ENCODE assay signal across 10 mouse cellular contexts in genomic region chr5:36458926-36459325, GRCm38 (mm10). TPM values are rescaled to one million over a fixed set of nuclear protein-coding genes. Genes with fewer than 3 reads are reported as not detected.
DNase-seq lines count a peak whose midpoint lies in the region; ATAC-seq and TF ChIP-seq lines count a peak whose summit lies in the region.
"Had no signal": no experiment of that assay in that cellular context is flagged by ENCODE, and none has a peak within 500 bp of the region (broad histone marks: within the 10 kb centered on the region; RNA-seq: fewer than 3 reads in every experiment).

No protein-coding gene starts in this region.

- 7% methylated on average over 4 of the region's 4 CpGs for WGBS in heart, postnatal 0 days
- WGBS in heart, embryonic 11.5 days (ENCODE audit: insufficient replicate concordance): 11% methylated on average over 4 of the region's 4 CpGs

- peak; percentile 28 for DNase-seq in heart, postnatal 0 days (ENCODE audit: low spot score)
- DNase-seq in urinary bladder, postnatal 25 days (ENCODE audit: low spot score): peak; percentile 44
- DNase-seq in urinary bladder, adult 2 months (ENCODE audit: low spot score): no peak
- peak; percentile 65 for DNase-seq in embryo, embryonic 10 days (ENCODE audit: low spot score)
- DNase-seq in lung, postnatal 14 days: peak; percentile 65
- DNase-seq in thymus, postnatal 0 days (ENCODE audit: low spot score): peak; percentile 69
- DNase-seq in gastrocnemius, postnatal 14 days: no peak

- peak; percentile 70 for TF ChIP-seq CTCF in heart, postnatal 0 days (IDR thresholded peaks at IDR 0.05; ENCODE audit: low read depth)

- intact Hi-C loops in gastrocnemius, postnatal 14 days (cut with DNase I; ENCODE audit: low total_unique reads): no loop called here

- H3K27me3 ChIP-seq in heart, postnatal 0 days (ENCODE audit: control insufficient read depth, insufficient read depth, low read length): peaks cover 29% of the 10 kb centered on the region
- H3K27me3 ChIP-seq in heart, embryonic 11.5 days (ENCODE audit: control insufficient read depth, insufficient read depth, low read length): no peaks in the 10 kb centered on the region
- H3K27me3 ChIP-seq: embryonic facial prominence, embryonic 15.5 days had no signal

- H3K4me1 ChIP-seq in heart, postnatal 0 days (ENCODE audit: control insufficient read depth, insufficient read depth): peaks cover 4% of the 10 kb centered on the region; the same call in 1 of the 2 replicates
- H3K4me1 ChIP-seq in heart, embryonic 11.5 days (ENCODE audit: control insufficient read depth, insufficient read depth, low read length): peaks cover 3% of the 10 kb centered on the region; the same call in 1 of the 2 replicates

- no peaks in the 10 kb centered on the region for H3K36me3 ChIP-seq in heart, postnatal 0 days (replicated peaks; ENCODE audit: control insufficient read depth, insufficient read depth, low read length)
- no peaks in the 10 kb centered on the region for H3K36me3 ChIP-seq in heart, embryonic 11.5 days (ENCODE audit: control insufficient read depth, insufficient read depth, low read length)
- H3K36me3 ChIP-seq: embryonic facial prominence, embryonic 15.5 days; liver, embryonic 15.5 days had no signal

- no peak for ATAC-seq in heart, postnatal 0 days (ENCODE audit: insufficient read depth, low read depth)
- no peak for ATAC-seq in heart, embryonic 11.5 days (replicated peaks; ENCODE audit: insufficient number of reproducible peaks, low FRiP score, low TSS enrichment)

- H3K4me2 ChIP-seq in heart, postnatal 0 days (ENCODE audit: low read depth, low read length): no peak overlapping the region
- H3K4me2 ChIP-seq in heart, embryonic 11.5 days: no peak overlapping the region
- H3K4me2 ChIP-seq: embryonic facial prominence, embryonic 15.5 days; liver, embryonic 15.5 days had no signal

- no peak for TF ChIP-seq EP300 in heart, postnatal 0 days (IDR thresholded peaks at IDR 0.05; ENCODE audit: low read depth)

- H3K27ac ChIP-seq in heart, postnatal 0 days (ENCODE audit: low read depth): no peak overlapping the region
- H3K27ac ChIP-seq in heart, embryonic 11.5 days (ENCODE audit: low read depth, low read length): no peak overlapping the region
- H3K27ac ChIP-seq: embryonic facial prominence, embryonic 15.5 days; liver, embryonic 15.5 days had no signal

- no peaks in the 10 kb centered on the region for H3K9me3 ChIP-seq in heart, postnatal 0 days (replicated peaks; ENCODE audit: control insufficient read depth, low read length)
- no peaks in the 10 kb centered on the region for H3K9me3 ChIP-seq in heart, embryonic 11.5 days (replicated peaks; ENCODE audit: control insufficient read depth, low read length)
- H3K9me3 ChIP-seq: embryonic facial prominence, embryonic 15.5 days; liver, embryonic 15.5 days had no signal

- H3K4me3 ChIP-seq in heart, postnatal 0 days (ENCODE audit: low read depth, low read length): no peak overlapping the region
- H3K4me3 ChIP-seq in heart, embryonic 11.5 days (ENCODE audit: low read depth, low read length): no peak overlapping the region
- H3K4me3 ChIP-seq: embryonic facial prominence, embryonic 15.5 days; liver, embryonic 15.5 days had no signal

- no peak overlapping the region for H3K9ac ChIP-seq in heart, postnatal 0 days (replicated peaks; ENCODE audit: low read depth, low read length)
- H3K9ac ChIP-seq in heart, embryonic 11.5 days (ENCODE audit: low read depth, low read length): no peak overlapping the region
- H3K9ac ChIP-seq: embryonic facial prominence, embryonic 15.5 days; liver, embryonic 15.5 days had no signal

RNA-seq across cellular contexts. Expression of gene Grpel1, which starts 5.9 kb away (rescaled TPM):
- total RNA-seq in heart, postnatal 0 days (2014; rRNA removed; ENCODE audit: low replicate concordance): 30.1 and 37.1 TPM in 2 replicates
- polyA plus RNA-seq in heart, postnatal 0 days (2015; fragmentation: Nextera tagmentation; extraction: Ambion mirVana): 82.8 and 84.0 TPM in 2 replicates
- polyA plus RNA-seq in heart, embryonic 11.5 days (2014; fragmentation: Nextera tagmentation; extraction: Ambion mirVana): 63.8 and 68.1 TPM in 2 replicates
- polyA plus RNA-seq in urinary bladder, adult 2 months (2012; rRNA removed): 25.3 and 32.5 TPM in 2 replicates
- polyA plus RNA-seq in thymus, postnatal 0 days (2015; fragmentation: Nextera tagmentation; extraction: Ambion mirVana): 59.3 and 63.6 TPM in 2 replicates
- total RNA-seq in gastrocnemius, postnatal 14 days (2021): 10 to 100 TPM; 34.2 to 38.3 TPM

RNA-seq across cellular contexts. Expression of gene Tada2b, which starts 25.2 kb away (rescaled TPM):
- total RNA-seq in heart, postnatal 0 days (2014; rRNA removed; ENCODE audit: low replicate concordance): 10.3 and 13.3 TPM in 2 replicates
- 1.2 and 1.7 TPM in 2 replicates for polyA plus RNA-seq in heart, postnatal 0 days (2015; fragmentation: Nextera tagmentation; extraction: Ambion mirVana)
- 2.8 and 3.3 TPM in 2 replicates for polyA plus RNA-seq in heart, embryonic 11.5 days (2014; fragmentation: Nextera tagmentation; extraction: Ambion mirVana)
- 12.6 and 14.3 TPM in 2 replicates for polyA plus RNA-seq in urinary bladder, adult 2 months (2012; rRNA removed)
- 1.7 and 1.9 TPM in 2 replicates for polyA plus RNA-seq in thymus, postnatal 0 days (2015; fragmentation: Nextera tagmentation; extraction: Ambion mirVana)
- total RNA-seq in gastrocnemius, postnatal 14 days (2021): 10 to 100 TPM; 11.8 to 12.2 TPM

RNA-seq across cellular contexts. Expression of gene Ccdc96, which starts 25.5 kb away (rescaled TPM):
- total RNA-seq in heart, postnatal 0 days (2014; rRNA removed; ENCODE audit: low replicate concordance): not detected in 2 replicates
- polyA plus RNA-seq in heart, postnatal 0 days (2015; fragmentation: Nextera tagmentation; extraction: Ambion mirVana): 0.19 and 0.25 TPM in 2 replicates
- 0.25 and 0.44 TPM in 2 replicates for polyA plus RNA-seq in heart, embryonic 11.5 days (2014; fragmentation: Nextera tagmentation; extraction: Ambion mirVana)
- 0.17 and 0.32 TPM in 2 replicates for polyA plus RNA-seq in urinary bladder, adult 2 months (2012; rRNA removed)
- polyA plus RNA-seq in thymus, postnatal 0 days (2015; fragmentation: Nextera tagmentation; extraction: Ambion mirVana): 0.22 and 0.25 TPM in 2 replicates
- under 1 TPM in 1 of 2 experiments, not detected in 1; 0.16 TPM for total RNA-seq in gastrocnemius, postnatal 14 days (2021)

Comparison
In these comparisons a context has a peak if more than half of its experiments do, and no peak if none do; other contexts are left out.
1. DNase-seq: peak in heart, postnatal 0 days (single experiment), urinary bladder, postnatal 25 days (single experiment), embryo, embryonic 10 days (single experiment), lung, postnatal 14 days (single experiment) and thymus, postnatal 0 days (single experiment); none in urinary bladder, adult 2 months (single experiment) and gastrocnemius, postnatal 14 days (single experiment).